Mouse (Mus musculus): ENCODE results near the gene Mllt10.

Mllt10 gene

DNA sequence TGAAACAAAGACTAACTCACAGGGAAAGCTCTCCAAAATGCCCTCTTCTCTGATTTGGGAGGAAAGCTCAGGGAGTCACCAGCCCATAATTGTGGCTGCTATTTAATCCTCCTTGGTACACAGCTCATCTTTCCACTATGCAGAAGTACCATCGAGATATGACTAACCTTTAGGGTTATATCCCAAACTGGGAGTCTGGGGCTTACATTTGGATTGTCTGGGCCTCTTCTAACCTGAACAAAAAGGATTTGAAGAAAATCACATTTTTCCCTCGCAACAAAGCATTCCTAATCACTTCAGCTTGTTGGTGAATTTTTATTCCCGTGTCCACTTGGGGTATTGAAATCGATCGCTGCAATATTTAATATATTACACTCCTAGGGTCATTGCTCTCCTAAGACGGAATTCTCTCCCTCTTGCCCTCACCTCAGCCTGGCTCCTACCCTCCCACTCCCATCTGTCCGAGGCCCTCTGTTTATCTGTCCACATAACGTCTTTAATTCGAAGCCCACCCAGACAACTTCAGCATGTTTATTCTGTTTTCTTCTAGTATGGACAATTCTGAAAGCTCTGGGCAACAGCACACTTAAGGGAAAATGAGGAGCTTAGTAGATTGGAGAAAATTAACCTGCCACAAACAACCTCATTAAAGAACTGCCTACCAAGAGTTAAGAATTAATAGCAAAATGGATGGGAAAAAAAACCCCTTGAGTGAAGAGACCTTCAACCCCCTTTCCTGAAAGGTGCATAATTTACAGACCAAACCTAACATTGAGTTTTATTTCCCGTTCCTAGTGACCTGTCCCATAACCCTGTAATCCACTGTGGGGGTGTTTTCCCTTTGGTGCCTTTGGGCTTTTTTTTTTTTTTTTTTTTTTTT, 20.4 kb upstream of the Mllt10 start:
- no peak for DNase-seq (ENCODE audit: low spot score)

DNA sequence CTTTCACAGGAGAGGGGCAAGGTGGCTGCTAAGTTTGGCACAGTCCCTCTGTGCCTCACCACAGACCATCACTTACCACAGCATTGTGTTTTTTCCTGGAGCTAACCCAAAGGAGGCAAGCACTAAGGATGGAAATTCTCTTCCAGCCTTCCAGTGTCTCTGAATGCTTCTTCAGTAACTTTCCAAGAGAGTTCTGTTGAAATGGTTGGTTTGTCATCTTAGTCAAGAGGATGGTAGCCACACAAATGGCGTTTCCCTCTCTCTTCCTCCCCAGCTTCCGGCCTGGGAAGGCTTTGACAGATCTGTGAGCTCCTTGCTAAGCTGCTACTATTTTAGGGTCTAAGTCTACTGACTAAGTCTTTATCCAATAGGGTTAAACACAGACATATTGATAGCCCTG, 17.5 kb upstream of the Mllt10 start, which contains the start of gene A930004D18Rik:
Gene A930004D18Rik (minus strand): TSS at position 247 of the 400 bp plus-strand sequence.
- no peak for DNase-seq (ENCODE audit: low spot score)

DNA sequence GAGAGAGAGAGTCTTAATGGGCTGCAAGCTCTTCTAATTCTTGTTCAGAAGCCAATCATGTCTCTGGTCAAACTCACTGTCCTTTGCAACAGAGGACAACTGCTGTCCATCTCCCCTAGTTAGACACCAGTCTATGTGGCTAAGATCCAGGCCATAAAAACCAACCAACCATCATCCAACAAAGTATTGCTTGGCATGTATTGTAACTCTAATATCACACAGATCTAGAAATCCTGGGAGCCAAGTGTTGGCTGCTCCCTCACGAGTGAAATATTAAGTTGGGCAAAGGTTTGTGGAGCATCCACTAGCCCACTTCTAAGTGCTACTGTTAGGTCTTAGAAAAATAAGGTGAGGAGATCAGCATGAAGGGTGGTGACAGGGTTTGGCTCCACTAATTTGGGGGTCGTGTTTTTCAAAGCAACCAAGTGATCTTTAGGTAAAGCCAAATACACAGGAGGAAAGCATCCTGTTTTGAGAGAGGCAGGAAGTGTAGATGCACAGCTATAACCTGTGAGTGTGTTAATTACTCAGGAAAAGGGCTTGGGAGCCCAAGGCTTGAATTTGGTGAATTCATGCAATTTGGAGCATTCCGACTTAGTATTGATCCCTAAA, 16.8 kb upstream of the Mllt10 start:
- no peak for DNase-seq (ENCODE audit: low spot score)

DNA sequence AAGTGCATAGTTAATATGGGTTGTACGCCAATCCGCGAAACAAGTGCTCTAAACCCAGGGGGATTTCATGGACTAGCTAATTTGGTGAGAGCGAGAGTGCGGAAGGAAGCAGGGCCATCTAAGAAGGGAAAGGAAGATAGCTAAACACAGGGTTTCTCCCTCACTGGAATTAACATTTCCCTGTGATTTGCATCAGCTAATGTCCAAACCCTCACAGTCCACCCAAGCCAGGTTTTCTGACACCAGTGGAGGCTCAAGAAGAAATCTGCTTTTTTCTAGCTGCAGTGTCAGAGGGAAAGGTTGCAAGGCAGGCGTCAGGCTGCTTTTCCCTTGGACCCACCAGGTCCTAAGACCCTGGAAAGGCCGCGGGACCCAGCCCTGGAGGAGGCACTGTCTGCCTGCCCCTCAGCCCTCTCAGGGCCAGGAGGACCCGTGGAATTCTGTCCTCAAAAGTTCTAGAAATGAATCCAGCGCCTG, 16.1 kb upstream of the Mllt10 start:
- no peak for DNase-seq (ENCODE audit: low spot score)

DNA sequence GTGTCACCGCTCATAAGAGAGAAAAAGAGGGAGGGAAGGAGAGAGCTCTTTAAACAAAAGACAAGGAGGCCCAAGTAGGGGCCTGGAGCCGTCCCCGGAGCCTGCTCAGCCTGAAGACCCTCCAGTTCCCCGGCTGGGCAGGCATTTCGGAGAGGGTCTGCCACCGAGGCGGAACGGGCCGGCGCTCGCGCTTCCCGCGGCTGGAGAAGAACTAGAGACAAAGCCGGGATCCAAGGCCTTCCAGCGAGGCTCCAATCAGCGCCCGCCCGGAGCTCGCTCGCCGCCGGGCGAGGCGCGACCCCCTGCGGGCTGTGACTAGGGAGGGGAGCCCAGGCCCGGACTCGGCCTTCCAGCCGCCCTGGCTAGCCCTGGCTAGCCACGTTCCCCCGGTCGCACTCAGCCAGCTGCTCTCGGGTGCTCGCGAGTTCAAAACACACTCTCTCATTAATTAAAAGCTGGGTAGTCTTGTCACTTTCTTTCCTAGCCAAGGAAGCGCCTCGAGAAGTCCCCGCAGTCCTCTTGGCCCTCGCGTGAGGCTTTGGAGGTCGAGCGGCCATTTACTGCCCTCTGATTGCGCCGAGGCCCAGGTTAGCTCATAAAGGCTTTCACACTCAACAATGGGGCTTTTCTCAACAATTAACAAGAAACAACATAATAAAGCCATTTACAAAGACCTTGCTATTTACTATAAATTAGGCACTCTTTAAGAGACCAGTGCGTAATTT, 15.3 kb upstream of the Mllt10 start:
- no peak for DNase-seq (ENCODE audit: low spot score)

DNA sequence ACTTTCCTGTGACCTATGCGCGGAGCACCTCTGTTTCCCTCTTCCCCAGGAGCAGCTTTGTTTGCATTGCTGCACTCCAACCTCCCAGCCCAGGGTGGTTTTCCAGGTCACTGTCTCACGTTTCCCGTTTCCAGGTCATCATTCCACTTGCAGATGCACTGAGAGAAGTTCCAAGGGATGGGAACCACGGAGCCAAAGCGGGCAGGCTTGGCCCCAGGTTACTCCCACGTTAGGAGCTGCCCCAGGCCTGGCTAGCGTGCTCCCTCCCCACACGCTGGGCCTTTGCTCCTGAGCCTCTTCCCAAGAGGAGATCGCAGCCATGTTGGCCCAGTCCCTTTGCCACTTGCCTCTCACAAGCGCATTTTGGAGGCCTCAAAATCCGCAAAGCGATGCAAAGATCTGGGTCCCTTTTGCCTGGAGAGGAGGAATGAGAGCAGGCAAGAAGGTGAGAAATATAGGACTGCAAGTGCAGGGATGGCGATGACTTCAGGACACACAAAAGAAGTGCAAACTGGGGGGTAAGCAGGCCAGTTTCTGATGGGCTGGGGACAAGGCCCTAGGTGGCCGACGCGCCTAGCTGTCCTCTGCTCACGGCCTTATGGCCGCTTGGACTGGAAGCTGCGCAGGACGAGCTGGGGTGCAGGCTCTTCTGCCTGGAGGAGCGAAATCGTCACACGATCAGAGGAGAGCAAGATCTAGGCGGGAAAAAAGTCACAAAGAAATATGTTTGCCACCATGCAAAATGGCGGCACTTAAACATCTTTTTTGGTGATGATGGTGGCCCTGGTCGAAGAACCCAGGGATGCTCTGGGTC, 14.5 kb upstream of the Mllt10 start:
- DNase-seq (ENCODE audit: low spot score), result no peak

DNA sequence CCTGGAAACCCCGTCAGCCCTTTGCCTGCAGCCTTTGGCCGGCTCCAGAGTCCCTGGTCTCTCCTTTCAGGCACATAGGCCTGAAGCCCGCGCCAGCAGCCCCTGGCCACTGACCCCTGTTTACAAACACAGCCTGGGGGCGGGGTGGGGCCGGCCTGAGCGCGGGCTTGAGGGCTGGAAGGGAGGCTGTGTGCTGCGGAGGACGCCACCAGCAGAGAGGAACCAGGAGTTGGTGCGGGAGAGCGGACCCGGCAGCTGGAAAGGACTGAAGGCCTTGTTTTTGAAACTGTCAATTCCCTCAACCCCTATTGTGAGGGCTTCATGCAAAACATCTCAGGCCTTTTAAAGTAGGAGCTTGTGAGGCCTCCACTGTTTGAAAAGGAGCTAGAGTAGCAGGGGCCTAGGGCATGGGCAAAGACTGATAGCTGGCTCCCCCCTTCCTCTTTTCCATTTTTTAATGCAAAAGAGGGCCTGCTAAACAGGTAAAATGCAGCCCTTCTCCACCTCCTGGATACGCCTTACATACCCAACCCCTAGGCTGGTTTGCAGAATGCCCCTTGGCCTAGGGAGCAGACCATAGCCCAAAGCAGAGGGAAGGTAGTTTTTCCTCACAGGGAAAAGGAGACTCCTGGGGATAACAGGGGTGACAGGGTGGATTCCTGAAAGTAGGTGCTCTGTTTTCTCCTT, 13.7 kb upstream of the Mllt10 start:
- no peak for DNase-seq (ENCODE audit: low spot score)

DNA sequence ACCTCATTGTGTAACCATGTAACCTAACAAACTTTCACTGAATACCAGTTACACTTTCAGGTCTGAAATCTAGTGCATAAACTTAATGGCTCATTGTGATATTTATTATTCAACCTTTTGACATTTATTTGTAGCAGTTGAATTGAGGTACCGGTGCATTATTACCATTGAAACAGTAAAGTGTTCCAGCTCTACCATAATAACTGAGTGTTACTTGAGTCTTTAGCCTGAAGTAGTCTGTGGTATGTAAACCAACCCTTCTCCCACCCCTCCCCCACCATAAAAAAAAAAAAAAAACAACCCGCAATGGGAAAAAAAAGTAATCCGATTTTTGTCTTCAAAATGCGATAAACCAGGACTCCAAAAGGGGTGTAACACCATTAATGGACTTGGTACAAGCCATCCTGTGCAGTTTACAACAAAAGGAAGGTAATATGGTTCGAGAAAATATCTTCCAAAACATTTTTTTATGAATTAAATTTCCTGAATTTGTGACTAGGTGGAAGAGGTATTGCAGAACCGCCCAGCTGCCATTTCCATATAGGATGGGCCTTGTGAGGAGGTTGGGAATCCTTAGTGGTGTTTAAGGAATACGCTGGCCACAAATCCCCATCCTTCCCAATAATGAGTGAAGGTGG, 9.8 kb upstream of the Mllt10 start:
- DNase-seq (ENCODE audit: low spot score), result no peak

DNA sequence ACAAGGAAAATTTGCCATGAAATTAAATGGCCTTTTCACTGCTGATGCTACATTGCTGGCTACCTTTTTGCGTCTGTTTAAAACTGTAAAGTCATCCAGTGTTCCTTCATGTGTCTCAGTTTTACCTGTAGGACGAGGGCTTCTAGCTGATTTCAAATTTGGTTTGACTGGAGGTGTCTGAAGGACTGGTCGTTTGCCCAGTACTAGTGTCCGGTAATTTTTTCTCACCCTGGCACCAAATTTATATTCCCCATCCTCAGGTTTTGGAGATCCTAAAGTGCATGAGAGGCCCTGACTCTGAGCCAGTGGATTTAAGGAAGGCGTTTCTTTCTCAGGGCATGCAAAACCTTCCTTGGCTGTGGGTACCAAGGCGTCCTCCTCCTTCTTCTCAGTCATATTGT, 9.3 kb upstream of the Mllt10 start:
- DNase-seq (ENCODE audit: low spot score), result no peak

DNA sequence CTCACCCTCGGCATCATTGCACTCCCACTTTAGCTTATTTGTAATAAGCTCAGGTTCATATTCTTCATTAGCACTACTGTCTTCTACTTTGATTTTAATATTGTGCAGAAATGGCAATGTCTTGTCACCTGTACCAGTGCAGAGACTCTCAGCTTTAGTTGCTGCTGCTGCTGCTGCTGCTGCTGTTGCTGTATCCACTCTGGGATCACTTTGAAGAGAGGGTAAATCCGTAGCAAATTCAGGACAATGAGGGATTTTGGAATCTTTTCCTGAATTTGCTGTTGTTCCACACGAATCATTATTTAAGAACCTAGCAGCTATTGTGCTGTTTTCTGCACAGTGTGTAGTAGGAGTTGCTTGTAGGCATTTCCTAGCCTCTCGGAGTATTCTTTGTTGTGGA, 8.9 kb upstream of the Mllt10 start:
- DNase-seq (ENCODE audit: low spot score), result no peak

DNA sequence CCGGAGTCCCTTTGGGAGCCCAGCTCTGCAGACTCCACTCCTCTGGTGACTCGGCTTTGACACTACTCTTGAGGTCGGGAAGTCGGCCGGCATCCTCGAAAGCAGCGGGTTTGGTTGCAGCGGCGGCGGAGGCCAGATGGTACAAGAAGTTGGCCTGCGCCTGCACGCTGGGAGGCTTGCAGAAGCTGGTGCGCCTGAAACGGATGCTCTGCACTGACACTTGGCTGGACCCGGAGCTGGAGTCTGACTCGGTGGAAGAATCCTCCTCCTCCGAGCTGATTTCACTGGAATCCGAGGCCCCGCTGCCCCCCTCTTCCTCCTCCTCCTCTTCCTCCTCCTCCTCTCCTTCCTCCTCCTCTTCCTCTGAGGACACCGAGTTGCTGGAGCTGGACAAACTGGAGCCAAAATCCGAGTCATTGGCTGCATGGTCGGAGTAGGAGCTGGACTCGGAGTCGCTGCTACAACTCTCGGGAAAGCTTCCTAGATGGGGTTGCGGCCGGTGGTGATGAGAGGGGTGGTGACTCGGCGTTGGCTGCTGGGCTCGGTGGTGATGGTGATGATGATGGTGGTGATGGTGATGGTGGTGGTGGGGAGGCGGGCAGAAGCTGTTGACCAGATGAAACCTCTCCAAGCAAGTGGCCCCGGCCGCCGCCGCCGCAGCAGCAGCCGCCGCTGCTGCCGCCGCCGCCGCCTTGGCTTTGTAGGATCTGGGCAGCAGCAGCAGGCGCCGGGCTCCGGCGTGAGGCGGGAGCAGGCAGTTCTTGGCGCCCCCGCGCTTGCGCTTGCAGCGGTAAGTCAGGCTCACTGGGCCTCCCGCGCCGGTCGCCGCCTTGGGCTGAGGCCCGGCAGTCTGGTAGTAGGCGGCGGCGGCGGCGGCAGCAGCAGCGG, 8.0 kb upstream of the Mllt10 start:
- no peak for DNase-seq (ENCODE audit: low spot score)

DNA sequence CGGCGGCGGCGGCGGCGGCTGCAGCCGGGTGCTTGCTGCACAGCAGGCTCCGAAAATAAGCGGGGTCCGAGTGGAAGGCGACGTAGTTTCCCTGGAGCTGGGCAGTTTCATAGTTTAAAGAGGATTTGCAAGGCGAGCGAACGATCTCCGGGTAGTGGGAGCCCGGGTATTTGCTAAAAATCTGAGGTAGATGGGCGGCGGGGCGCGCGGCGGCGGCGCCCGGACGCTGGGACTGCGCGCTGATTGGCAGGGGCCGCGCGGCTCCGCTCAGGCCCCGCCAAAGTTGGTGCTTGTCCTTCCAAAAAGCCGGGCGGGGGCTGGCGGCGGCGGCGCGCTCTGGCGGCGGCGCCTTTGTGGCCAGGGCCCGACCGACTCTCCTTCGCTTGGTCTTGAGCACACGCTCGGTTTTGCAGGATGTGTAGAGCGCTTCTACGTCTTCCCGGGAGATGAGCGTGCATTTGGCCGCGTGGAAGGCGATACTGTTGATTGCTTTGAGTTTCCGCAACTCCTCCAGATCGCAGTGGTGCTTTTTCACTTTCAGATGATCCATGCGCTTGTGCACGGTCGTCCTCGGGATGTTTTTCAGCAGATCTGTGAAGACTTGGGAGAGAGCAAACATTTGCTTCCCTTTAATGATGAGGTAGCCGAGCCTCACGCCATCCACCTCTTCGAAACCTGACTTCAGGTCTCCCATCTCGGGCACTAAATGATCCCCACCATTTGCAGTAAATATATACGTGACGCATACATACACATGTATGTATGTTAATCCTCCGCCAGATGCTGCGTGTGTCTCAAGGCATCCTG, 7.2 kb upstream of the Mllt10 start:
- no peak for DNase-seq (ENCODE audit: low spot score)

DNA sequence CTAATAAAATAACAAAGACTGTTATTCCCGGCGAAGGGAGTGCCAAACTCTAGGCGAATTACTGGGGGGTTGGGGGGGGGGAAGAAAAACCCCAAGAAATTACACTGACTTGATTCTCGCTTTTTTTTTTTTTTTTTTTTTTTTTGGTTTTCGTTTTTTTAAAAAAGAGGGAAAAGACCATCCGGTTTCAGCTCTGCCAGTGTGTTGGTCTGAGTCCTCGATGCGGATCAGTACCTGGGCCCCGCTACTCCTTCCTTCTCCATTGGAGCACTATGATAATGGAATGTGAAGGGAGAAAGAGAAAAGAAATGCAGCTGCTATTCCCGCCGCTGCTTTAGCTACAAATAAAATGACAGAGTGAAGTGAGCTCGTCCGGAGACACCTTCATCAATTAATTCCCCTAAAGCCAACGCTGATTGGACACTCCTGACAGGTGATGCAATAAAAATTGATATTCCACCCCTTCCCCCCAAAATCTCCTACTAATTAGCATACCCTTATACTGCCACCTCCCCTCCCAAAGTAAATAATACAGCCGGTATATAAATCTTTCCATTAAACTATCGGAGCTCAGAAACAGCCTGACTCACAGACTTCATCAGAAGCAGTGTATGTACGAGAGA, 6.5 kb upstream of the Mllt10 start, which contains the start of gene Skida1:
Gene Skida1 (minus strand): TSS at position 599 of the 623 bp plus-strand sequence.
- no peak for DNase-seq (ENCODE audit: low spot score)

DNA sequence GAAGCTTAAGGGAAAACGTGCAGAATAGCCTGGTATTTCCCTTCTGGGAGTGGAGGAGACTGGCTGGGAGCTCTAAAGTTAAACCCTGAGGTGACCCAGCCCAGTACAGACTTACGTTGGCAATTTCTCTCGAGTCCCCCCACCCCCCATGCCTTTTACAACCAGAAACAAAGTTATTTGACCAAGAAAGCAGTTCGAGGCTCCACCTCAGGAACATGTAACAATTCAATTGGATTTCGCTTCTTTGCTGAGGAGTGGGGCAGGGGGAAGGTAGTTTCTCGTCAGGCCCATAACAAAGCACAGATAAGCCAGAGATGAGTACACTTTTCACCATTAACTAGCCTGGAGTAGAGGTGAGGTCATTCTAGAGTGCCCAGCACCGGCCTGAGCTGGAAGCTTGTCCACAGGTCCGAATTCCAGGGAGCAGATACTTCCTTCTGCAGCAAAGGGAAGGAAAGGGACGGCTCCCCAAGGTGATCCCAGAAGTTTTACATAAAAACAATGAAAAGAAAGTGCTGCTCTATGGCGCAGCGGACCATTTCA, 5.7 kb upstream of the Mllt10 start:
- DNase-seq (ENCODE audit: low spot score), result no peak

DNA sequence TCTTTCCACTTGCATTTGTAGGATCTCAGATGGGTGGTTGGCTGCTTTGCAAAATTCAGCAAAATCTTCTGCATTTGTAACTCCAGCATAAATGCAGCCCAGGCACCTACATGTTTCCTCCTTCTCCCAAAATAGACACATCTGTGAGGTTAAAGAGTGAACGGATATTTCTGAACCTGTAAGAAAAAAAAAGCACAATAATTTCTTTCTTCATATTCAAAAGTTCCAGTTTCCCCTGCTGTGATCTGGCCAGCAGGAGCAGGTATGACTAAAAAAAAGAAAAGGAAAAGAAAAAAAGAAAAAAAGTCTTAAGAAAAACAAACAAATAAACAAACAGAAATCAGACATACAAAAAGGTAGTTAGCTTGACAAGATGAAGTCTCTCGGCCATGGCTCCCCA, 5.0 kb upstream of the Mllt10 start:
- DNase-seq (ENCODE audit: low spot score), result no peak

DNA sequence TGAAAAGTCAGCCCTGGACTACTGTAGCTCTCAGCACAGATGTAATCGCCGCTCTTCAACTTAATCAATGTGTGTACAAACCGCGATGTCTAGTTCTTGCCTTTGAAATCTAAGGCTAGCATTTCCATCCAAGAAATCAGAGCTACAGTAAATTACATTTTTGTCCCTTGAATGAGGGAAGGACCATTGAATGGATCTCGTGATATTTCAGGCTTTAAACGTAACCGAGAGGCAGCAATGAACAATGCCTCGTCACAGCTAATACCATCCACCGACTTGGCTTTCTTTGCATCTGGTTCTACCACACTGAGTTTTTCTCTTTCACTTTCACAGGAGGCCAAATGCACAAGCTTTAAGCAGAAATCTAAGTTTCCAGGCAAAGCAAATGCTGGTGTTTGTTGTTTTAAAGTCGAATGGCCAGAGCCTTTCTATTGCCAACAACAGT, 4.5 kb upstream of the Mllt10 start:
- DNase-seq (ENCODE audit: low spot score), result no peak

DNA sequence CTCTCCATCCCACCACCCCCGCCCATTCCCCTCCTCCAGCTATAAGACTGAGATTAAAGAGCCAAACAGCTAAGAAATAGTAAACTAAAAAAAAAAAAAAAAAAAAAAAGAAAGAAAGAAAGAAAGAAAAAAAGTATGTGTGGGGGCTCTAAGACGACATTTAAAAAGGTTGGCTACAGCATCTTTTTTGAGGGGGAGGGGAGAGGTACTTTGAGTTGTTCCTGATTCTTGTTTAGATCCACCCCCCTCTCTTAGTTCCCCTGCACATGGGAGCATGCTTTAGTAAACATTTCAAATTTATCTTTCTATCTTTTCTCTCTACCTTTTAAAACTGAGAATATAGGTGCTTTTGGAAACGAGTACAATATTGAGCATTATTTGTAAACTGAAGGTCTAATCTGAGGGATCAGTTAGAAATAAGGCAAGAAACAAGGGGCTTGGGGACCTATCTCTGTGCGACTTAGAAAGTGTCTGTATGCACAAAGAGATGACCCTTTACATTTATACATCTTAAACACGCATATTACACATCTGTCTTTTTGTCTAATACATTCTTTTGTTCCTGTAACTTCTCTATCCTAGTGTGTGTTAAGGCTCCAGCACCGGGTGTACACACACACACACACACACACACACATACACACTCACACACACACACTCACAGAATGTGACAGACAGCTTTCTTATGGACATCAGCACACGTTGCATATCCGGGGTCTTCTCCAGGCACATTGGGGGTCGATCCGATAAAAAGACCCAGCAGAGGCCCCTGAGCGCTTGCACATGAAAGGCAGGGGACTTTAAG, 3.8 kb upstream of the Mllt10 start:
- no peak for DNase-seq (ENCODE audit: low spot score)
